Mouse (Mus musculus) limb, embryonic 11.5 days (tissue): ENCODE results near the gene Gnaq. TPM values are rescaled to one million over a fixed set of nuclear protein-coding genes. Genes with fewer than 3 reads are reported as not detected.

Experiments
- ATAC-seq: fragments of 200-750 bp; cut with Nextera tagmentation; 2 replicates; pipeline ENCODE4 v1.8.0; 2017; ENCODE audit warnings: low read depth; ENCODE audit not compliant: insufficient number of reproducible peaks, low FRiP score, low TSS enrichment
- DNase-seq: peaks from one replicate; pipeline ENCODE4 v3.0.0-alpha.2; 2015; ENCODE audit warnings: low spot score
- H3K27ac ChIP-seq: fragments of 300-500 bp; sonication (generic); replicated peaks from 2 replicates; pipeline ENCODE4 v1.5.1; 2014; ENCODE audit warnings: low read depth, mild to moderate bottlenecking, low read length
- H3K27me3 ChIP-seq: fragments of 300-500 bp; sonication (generic); 2 replicates; pipeline ENCODE4 v1.6.1; 2014; ENCODE audit warnings: mild to moderate bottlenecking, low read length, mixed read lengths; ENCODE audit not compliant: control insufficient read depth, insufficient read depth
- H3K36me3 ChIP-seq: fragments of 300-500 bp; sonication (generic); 2 replicates; pipeline ENCODE4 v1.6.1; 2014; ENCODE audit warnings: mild to moderate bottlenecking, low read length, moderate library complexity, mixed read lengths; ENCODE audit not compliant: control insufficient read depth, insufficient read depth
- H3K4me1 ChIP-seq: fragments of 300-500 bp; sonication (generic); 2 replicates; pipeline ENCODE4 v1.6.1; 2014; ENCODE audit warnings: low read length, mixed read lengths; ENCODE audit not compliant: control insufficient read depth, insufficient read depth
- H3K4me2 ChIP-seq: fragments of 300-500 bp; sonication (generic); 2 replicates; pipeline ENCODE4 v1.6.1; 2014; ENCODE audit warnings: low read depth, mild to moderate bottlenecking, moderate library complexity; ENCODE audit not compliant: severe bottlenecking
- H3K4me3 ChIP-seq: fragments of 300-500 bp; sonication (generic); 2 replicates; pipeline ENCODE4 v1.5.1; 2014; ENCODE audit warnings: low read depth, low read length
- H3K9ac ChIP-seq: fragments of 300-500 bp; sonication (generic); 2 replicates; pipeline ENCODE4 v1.6.1; 2014; ENCODE audit warnings: mild to moderate bottlenecking, low read length
- H3K9me3 ChIP-seq: fragments of 300-500 bp; sonication (generic); 2 replicates; pipeline ENCODE4 v1.6.1; 2016; ENCODE audit warnings: low read length; ENCODE audit not compliant: control insufficient read depth
- WGBS: fragments of 180-500 bp; shearing (Covaris S2); extraction: QIAGEN DNeasy Blood & Tissue Kit; methylation state at CpG from one replicate; pipeline ENCODE4 v1.1.7; 2014; 5-methylcytosine and 5-hydroxymethylcytosine counted together
- polyA plus RNA-seq: library from polyadenylated mRNA; unstranded; fragments of >200 nt; fragmentation: Nextera tagmentation; extraction: Ambion mirVana; gene quantifications from 2 replicates; pipeline ENCODE4 v1.2.1, GENCODE M21; 2014

Gnaq gene
- polyA plus RNA-seq, 1 experiment from 2014 or later = 14.1 TPM

DNA sequence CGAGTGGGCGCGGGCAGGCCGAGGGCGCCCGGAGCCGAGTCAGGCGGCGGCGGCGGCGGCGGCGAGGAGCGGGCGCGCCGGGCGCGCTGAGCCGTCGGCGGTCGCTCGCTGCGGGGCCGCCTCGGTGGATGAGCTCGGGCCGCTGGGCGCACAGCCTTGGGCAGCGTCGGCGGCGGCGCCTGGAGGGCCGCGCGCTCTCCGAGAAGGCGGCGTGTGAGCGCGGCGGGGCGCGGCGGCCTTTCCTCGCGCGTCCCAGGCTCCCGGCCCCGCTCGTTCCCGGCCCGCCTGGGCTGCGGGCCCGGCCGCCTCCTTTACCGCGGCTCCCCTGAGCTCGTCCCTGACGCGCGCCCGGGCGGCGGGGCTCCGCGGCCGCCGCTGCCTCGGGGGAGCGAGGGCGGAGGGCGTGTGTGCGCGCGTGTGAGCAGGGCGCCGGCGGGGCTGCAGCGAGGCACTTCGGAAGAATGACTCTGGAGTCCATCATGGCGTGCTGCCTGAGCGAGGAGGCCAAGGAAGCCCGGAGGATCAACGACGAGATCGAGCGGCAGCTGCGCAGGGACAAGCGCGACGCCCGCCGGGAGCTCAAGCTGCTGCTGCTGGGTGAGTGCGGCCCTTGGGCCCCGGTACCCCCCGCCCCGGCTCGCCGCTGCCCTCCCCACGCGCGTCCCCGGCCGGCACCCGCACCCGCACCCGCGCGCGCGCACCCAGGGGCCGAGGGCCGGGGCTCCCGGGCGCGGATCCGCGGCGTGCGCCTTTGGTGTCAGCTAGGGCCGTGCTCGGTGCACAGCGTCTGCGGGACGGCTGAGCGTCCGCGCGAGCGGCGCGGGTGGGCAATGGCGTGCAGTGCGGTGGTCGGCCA, 462 bp downstream of the Gnaq start:
- Histone ChIP-seq H3K9me3 (no peaks in the 10 kb centered on the region), H3K9ac (peak overlapping the region; percentile 97), H3K36me3 (no peaks in the 10 kb centered on the region), H3K4me1 (peaks cover 5% of the 10 kb centered on the region), H3K4me2 (peak overlapping the region; percentile 51), H3K27me3 (no peaks in the 10 kb centered on the region), H3K27ac (peak overlapping the region; percentile 97), H3K4me3 (peak overlapping the region; percentile 82)
- DNase-seq (peak; percentile 77), ATAC-seq (peak; percentile 48)
- under 1% methylated on average over 113 of the region's 139 CpGs for WGBS

DNA sequence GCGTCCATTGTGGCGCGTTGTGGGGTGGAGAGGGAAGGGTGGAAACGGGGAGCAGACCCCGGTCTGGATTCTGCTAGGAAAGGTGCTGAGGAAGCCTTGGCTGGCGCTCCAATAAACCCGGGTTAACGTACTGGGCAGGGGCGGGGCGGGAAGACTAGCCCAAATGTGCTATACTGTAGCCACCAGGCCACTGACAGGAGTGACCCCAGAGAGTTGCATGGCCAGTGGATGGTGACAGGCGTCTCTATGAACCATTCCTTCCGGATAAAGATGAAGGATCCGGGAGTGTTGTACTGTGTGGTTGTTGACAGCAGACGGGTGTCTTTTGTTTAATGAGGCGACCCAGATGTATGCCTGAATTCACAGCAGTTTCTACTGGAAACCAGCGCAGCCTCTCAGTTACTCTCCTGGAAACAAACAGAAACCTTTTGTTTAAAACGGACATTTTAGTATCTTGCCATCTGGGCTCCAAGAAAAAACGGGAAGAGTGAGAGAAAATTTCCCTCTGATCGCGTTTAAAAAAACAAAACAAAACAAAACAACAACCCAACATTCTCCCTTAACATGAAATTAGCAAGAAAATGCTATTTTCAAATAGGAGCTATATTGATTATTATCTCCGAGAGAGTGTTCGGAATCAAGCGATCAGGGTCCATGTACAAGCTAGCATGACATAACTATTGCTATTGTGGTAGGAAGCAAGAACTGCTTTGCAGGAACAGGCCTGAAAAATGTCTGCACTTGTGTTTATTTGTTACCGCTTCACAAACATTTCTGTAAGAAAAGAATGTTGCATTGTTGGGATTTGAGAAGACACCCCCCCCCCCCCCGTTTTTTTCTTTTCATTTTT, 1.3 kb downstream of the Gnaq start:
- Histone ChIP-seq H3K4me3 (peak overlapping the region; percentile 82), H3K4me2 (peak overlapping the region; percentile 51), H3K27ac (peak overlapping the region; percentile 97; the same call in 1 of the 2 replicates), H3K9me3 (no peaks in the 10 kb centered on the region), H3K9ac (peak overlapping the region; percentile 97), H3K27me3 (no peaks in the 10 kb centered on the region), H3K4me1 (peaks cover 5% of the 10 kb centered on the region), H3K36me3 (no peaks in the 10 kb centered on the region)
- 19% methylated on average over 24 of the region's 25 CpGs for WGBS
- ATAC-seq = peak; percentile 23
- DNase-seq = no peak

DNA sequence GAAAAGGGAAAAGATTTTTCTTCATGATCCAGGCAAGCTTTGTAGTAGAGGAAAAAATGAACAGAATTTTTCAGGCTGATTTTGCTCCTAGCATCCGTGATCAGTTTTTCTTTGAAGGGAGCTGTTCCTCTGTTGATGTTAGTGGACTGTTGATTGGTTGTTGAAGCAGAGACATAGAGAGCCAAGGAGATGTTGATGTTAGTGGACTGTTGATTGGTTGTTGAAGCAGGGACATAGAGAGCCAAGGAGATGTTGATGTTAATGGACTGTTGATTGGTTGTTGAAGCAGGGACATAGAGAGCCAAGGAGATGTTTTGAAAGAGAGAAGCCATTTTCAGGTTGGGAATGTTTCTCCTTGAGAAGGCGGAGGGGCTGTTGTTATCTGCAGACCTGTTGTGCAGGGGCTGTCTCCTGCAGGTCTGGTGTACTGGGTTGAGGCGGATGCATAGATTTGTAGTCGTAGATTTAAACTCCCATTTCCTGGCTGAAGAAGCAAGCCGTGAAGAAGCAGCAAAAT, 5.5 kb downstream of the Gnaq start:
- Histone ChIP-seq H3K9me3 (no peaks in the 10 kb centered on the region), H3K9ac (no peak overlapping the region), H3K4me2 (no peak overlapping the region), H3K36me3 (0 out of 2 replicates have a peak, but pooled peaks cover 3% of the 10 kb centered on the region), H3K4me3 (no peak overlapping the region), H3K27me3 (no peaks in the 10 kb centered on the region), H3K4me1 (peaks cover 5% of the 10 kb centered on the region), H3K27ac (no peak overlapping the region)
- ATAC-seq (no peak), DNase-seq (no peak)
- 75% methylated on average over 5 of the region's 5 CpGs for WGBS

DNA sequence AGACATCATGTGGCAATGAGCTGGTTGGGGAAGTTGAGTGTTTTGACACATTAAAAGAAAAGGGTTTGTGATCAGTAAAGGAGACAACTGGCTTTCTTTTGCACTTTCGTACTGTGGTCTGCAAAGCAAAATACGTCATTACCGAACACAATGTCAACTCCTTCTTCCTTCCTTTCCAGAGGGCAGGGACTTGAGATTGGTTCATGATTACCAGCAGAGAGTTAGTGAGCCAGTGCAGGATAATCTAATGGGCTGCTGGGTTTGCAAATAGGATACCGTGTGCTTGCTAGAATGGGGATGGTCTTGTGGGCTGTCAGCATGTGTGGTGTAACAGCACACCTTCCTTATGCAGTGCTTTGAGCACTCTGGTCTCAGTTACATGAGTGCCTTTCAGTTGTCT, 8.1 kb downstream of the Gnaq start:
- Histone ChIP-seq H3K9ac (no peak overlapping the region), H3K4me3 (no peak overlapping the region), H3K9me3 (no peaks in the 10 kb centered on the region), H3K27me3 (no peaks in the 10 kb centered on the region), H3K4me1 (no peaks in the 10 kb centered on the region), H3K4me2 (no peak overlapping the region), H3K36me3 (0 out of 2 replicates have a peak, but pooled peaks cover 3% of the 10 kb centered on the region), H3K27ac (no peak overlapping the region)
- WGBS = 76% methylated on average over 4 of the region's 4 CpGs
- no peak for ATAC-seq
- DNase-seq = no peak

DNA sequence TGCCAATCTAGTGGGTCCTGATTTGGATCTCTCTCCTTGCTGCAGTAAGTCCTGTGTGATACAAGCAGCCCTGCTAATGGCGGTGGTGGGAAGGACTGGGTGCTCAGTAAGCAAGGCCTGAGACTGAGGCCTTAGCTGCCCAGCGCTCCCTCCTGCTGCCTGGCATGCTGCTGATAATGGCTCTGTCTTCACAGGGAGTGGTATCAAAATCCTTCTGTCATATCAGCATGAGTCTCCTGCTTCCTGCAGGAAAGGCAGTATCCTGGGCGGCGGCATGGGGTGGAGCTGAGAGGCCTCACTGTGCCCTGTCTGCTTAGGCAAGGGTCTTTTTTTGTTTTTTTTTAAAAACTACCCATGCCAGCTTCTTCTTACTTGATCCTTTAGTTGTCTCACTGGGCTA, 9.2 kb downstream of the Gnaq start:
- no peaks in the 10 kb centered on the region for H3K27me3 ChIP-seq
- no peaks in the 10 kb centered on the region for H3K4me1 ChIP-seq
- ATAC-seq (no peak), DNase-seq (no peak)
- 0 out of 2 replicates have a peak, but pooled peaks cover 3% of the 10 kb centered on the region for H3K36me3 ChIP-seq
- H3K9ac ChIP-seq = no peak overlapping the region
- H3K4me3 ChIP-seq = no peak overlapping the region
- no peak overlapping the region for H3K4me2 ChIP-seq
- no peak overlapping the region for H3K27ac ChIP-seq
- no peaks in the 10 kb centered on the region for H3K9me3 ChIP-seq
- 74% methylated on average over 4 of the region's 4 CpGs for WGBS

DNA sequence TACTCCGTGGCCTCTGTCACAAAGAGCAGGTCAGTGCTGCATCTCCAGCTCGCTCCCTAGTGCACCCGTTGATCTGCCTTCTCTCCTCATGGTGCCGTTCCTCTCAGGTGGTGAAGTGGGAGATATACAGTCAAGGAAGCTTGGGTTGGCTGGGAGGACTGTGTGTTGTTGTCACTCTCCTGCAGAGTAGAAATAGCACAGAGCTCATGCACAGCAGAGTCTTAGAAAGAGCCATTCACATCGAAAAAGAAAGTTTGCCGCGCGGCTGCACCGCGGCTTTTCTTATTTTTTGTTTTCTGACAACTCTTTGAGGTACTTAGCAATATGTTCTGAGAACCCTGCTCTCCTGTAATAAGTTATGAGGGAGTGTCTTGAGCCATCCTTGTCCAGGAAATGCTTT, 10.4 kb downstream of the Gnaq start:
- ATAC-seq (no peak), DNase-seq (no peak)
- Histone ChIP-seq H3K36me3 (0 out of 2 replicates have a peak, but pooled peaks cover 3% of the 10 kb centered on the region), H3K9me3 (no peaks in the 10 kb centered on the region), H3K4me2 (no peak overlapping the region), H3K27me3 (no peaks in the 10 kb centered on the region), H3K9ac (no peak overlapping the region), H3K4me3 (no peak overlapping the region), H3K4me1 (no peaks in the 10 kb centered on the region), H3K27ac (no peak overlapping the region)
- 92% methylated on average over 10 of the region's 10 CpGs for WGBS

DNA sequence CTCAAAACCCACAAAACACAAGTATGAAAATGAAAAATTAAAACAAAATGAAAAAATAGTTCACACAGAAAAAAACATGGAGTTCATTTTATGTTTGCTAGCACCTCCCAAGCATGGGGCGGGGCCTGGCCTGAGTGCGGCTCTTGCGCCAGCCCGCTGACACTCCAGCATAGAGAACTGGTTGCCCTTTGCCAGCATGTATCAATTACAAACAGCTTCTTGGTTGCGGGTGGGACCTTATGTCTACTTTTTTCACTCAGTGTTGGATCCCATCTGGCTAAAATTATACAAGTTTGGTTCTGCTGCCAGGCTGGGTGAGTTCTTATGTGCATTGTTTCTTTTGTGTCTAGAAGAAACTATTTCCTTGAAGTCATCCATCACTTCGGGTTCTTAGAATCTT, 14.8 kb downstream of the Gnaq start:
- Histone ChIP-seq H3K9me3 (no peaks in the 10 kb centered on the region), H3K4me2 (no peak overlapping the region), H3K4me1 (no peaks in the 10 kb centered on the region), H3K9ac (no peak overlapping the region), H3K4me3 (no peak overlapping the region), H3K27me3 (no peaks in the 10 kb centered on the region), H3K27ac (no peak overlapping the region), H3K36me3 (no peaks in the 10 kb centered on the region)
- WGBS = 77% methylated on average over 6 of the region's 6 CpGs
- ATAC-seq = no peak
- no peak for DNase-seq

DNA sequence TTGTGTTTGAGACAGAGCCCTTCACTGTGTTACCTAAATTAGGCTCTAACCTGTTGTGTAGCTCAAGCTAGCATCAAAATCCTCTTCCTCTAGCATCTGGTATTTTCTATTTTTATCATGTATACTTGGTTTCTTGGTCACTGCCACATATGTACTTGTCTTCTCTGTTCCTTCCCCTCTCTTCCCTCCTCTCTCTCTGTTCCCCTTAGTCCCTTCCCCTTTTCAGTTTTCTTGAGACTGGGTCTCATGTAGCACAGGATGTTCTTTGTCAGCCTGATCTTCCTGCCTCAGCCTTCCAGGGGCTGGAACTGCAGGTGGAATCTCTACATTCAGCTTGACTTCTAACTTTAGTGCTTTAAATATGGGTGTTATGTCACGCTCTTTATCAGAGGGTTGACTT, 16.5 kb downstream of the Gnaq start:
- no peaks in the 10 kb centered on the region for H3K36me3 ChIP-seq

More for the DNA sequence above, 16.5 kb downstream of the Gnaq start:
- Histone ChIP-seq H3K4me3 (no peak overlapping the region), H3K27me3 (no peaks in the 10 kb centered on the region), H3K9me3 (no peaks in the 10 kb centered on the region), H3K4me1 (no peaks in the 10 kb centered on the region), H3K27ac (no peak overlapping the region), H3K9ac (no peak overlapping the region), H3K4me2 (no peak overlapping the region)
- no peak for DNase-seq
- 96% methylated on average over 1 of the region's 1 CpGs for WGBS
- ATAC-seq = no peak
